Mouse (Mus musculus) heart, adult 11 months (tissue): ENCODE data around the gene Rbm20.

Source experiments
- DNase-seq: peaks from one replicate; pipeline ENCODE4 v3.0.0; 2022

Gene Rbm20

GRCm38 (mm10) chr19:53760125-53761101 lies 83.3 kb downstream of the Rbm20 start:
- peak; percentile 80 for DNase-seq

- peak; percentile 60 for DNase-seq
Measured at GRCm38 (mm10) chr19:53762749-53763438, 85.8 kb downstream of the Rbm20 start.

GRCm38 (mm10) chr19:53764688-53765478 lies 87.8 kb downstream of the Rbm20 start:
- DNase-seq = peak; percentile 74

GRCm38 (mm10) chr19:53768478-53768877 lies 91.4 kb downstream of the Rbm20 start:
- peak; percentile 90 for DNase-seq

- peak; percentile 99 for DNase-seq
Measured at GRCm38 (mm10) chr19:53773937-53774640, 97.0 kb downstream of the Rbm20 start.

- DNase-seq = no peak
Measured at GRCm38 (mm10) chr19:53774641-53775350, 97.7 kb downstream of the Rbm20 start.

GRCm38 (mm10) chr19:53779402-53779801 lies 102.3 kb downstream of the Rbm20 start:
- peak; percentile 92 for DNase-seq

- no peak for DNase-seq
Measured at GRCm38 (mm10) chr19:53779818-53780217, 102.7 kb downstream of the Rbm20 start.

GRCm38 (mm10) chr19:53780752-53781602 lies 103.9 kb downstream of the Rbm20 start:
- DNase-seq = peak; percentile 92

- DNase-seq = peak; percentile 93
Measured at GRCm38 (mm10) chr19:53781826-53782225, 104.7 kb downstream of the Rbm20 start.

GRCm38 (mm10) chr19:53785352-53785751 lies 108.2 kb downstream of the Rbm20 start:
- DNase-seq = peak; percentile 84

- DNase-seq = peak; percentile 86
Measured at GRCm38 (mm10) chr19:53786239-53786638, 109.1 kb downstream of the Rbm20 start.

GRCm38 (mm10) chr19:53786836-53787235 lies 109.7 kb downstream of the Rbm20 start:
- DNase-seq = peak; percentile 86

GRCm38 (mm10) chr19:53788621-53789331 lies 111.7 kb downstream of the Rbm20 start:
- DNase-seq = peak; percentile 93

- DNase-seq = peak; percentile 84
Measured at GRCm38 (mm10) chr19:53789571-53789970, 112.5 kb downstream of the Rbm20 start.

GRCm38 (mm10) chr19:53791751-53792720 lies 114.9 kb downstream of the Rbm20 start:
- peak; percentile 92 for DNase-seq

- peak; percentile 97 for DNase-seq
Measured at GRCm38 (mm10) chr19:53792976-53793897, 116.1 kb downstream of the Rbm20 start.
